Mouse (Mus musculus): ENCODE results near the gene Gadd45b. TPM values are rescaled to one million over a fixed set of nuclear protein-coding genes. Genes with fewer than 3 reads are reported as not detected.

The Gadd45b gene
- total and polyA plus RNA-seq, 3 experiments = 25.6 to 84.9 (median 37.6) TPM

Other genes starting within 250 kb of the Gadd45b start
- 10 to 100 TPM; 18.0 to 19.4 TPM for gene Mob3a, start 228.1 kb upstream of the Gadd45b start, total RNA-seq (2021)
- 22.5 and 27.1 TPM in 2 replicates for gene Mob3a, start 228.1 kb upstream of the Gadd45b start, polyA plus RNA-seq (2012; rRNA removed)
- 10 to 100 TPM; 13.2 to 21.2 TPM for gene Izumo4, start 227.9 kb upstream of the Gadd45b start, total RNA-seq (2021)
- gene Izumo4, start 227.9 kb upstream of the Gadd45b start, polyA plus RNA-seq (2012; rRNA removed) = 73.3 and 74.3 TPM in 2 replicates
- 100 to 1,000 TPM in 1 of 2 experiments, 10 to 100 TPM in 1; 85.6 to 104 TPM for gene Ap3d1, start 187.8 kb upstream of the Gadd45b start, total RNA-seq (2021)
- gene Ap3d1, start 187.8 kb upstream of the Gadd45b start, polyA plus RNA-seq (2012; rRNA removed) = 98.1 and 131 TPM in 2 replicates
- 10 to 100 TPM; 31.7 to 80.6 TPM for gene Dot1l, start 174.9 kb upstream of the Gadd45b start, total RNA-seq (2021)
- gene Dot1l, start 174.9 kb upstream of the Gadd45b start, polyA plus RNA-seq (2012; rRNA removed) = 109 and 170 TPM in 2 replicates
- 10 to 100 TPM; 53.6 to 58.7 TPM for gene Sf3a2, start 131.9 kb upstream of the Gadd45b start, total RNA-seq (2021)
- gene Sf3a2, start 131.9 kb upstream of the Gadd45b start, polyA plus RNA-seq (2012; rRNA removed) = 103 and 104 TPM in 2 replicates
- gene Plekhj1, start 131.4 kb upstream of the Gadd45b start, total RNA-seq (2021) = 10 to 100 TPM; 72.2 to 83.6 TPM
- 81.1 and 102 TPM in 2 replicates for gene Plekhj1, start 131.4 kb upstream of the Gadd45b start, polyA plus RNA-seq (2012; rRNA removed)
- gene Amh, start 124.8 kb upstream of the Gadd45b start, total RNA-seq (2021) = under 1 TPM; 0.73 to 0.95 TPM
- 1.7 and 2.1 TPM in 2 replicates for gene Amh, start 124.8 kb upstream of the Gadd45b start, polyA plus RNA-seq (2012; rRNA removed)
- 10 to 100 TPM in 1 of 2 experiments, 1 to 10 TPM in 1; 2.3 to 18.5 TPM for gene Jsrp1, start 116.6 kb upstream of the Gadd45b start, total RNA-seq (2021)
- gene Jsrp1, start 116.6 kb upstream of the Gadd45b start, polyA plus RNA-seq (2012; rRNA removed) = 4.2 and 4.9 TPM in 2 replicates
- 100 to 1,000 TPM; 780 to 923 TPM for gene Oaz1, start 103.4 kb upstream of the Gadd45b start, total RNA-seq (2021)
- gene Oaz1, start 103.4 kb upstream of the Gadd45b start, polyA plus RNA-seq (2012; rRNA removed) = 1,168 and 1,414 TPM in 2 replicates
- gene Lingo3, start 86.0 kb upstream of the Gadd45b start, total RNA-seq (2021) = 10 to 100 TPM in 1 of 2 experiments, 1 to 10 TPM in 1; 8.5 to 16.7 TPM
- 13.8 and 18.7 TPM in 2 replicates for gene Lingo3, start 86.0 kb upstream of the Gadd45b start, polyA plus RNA-seq (2012; rRNA removed)
- 10 to 100 TPM; 22.3 to 36.2 TPM for gene Lsm7, start 74.9 kb upstream of the Gadd45b start, total RNA-seq (2021)
- gene Lsm7, start 74.9 kb upstream of the Gadd45b start, polyA plus RNA-seq (2012; rRNA removed) = 91.9 and 107 TPM in 2 replicates
- 10 to 100 TPM; 28.5 to 35.2 TPM for gene Sppl2b, start 74.8 kb upstream of the Gadd45b start, total RNA-seq (2021)
- gene Sppl2b, start 74.8 kb upstream of the Gadd45b start, polyA plus RNA-seq (2012; rRNA removed) = 114 and 116 TPM in 2 replicates
- gene Tmprss9, start 58.2 kb upstream of the Gadd45b start, total RNA-seq (2021) = not detected
- gene Tmprss9, start 58.2 kb upstream of the Gadd45b start, polyA plus RNA-seq (2012; rRNA removed) = 0.18 and 0.21 TPM in 2 replicates
- gene Timm13, start 29.1 kb upstream of the Gadd45b start, total RNA-seq (2021) = 100 to 1,000 TPM; 174 to 231 TPM
- gene Timm13, start 29.1 kb upstream of the Gadd45b start, polyA plus RNA-seq (2012; rRNA removed) = 236 and 243 TPM in 2 replicates
- gene Lmnb2, start 11.8 kb upstream of the Gadd45b start, total RNA-seq (2021) = 10 to 100 TPM; 10.8 to 11.4 TPM
- 16.2 and 17.9 TPM in 2 replicates for gene Lmnb2, start 11.8 kb upstream of the Gadd45b start, polyA plus RNA-seq (2012; rRNA removed)
- 1 to 10 TPM; 5.4 to 9.2 TPM for gene Gng7, start 84.9 kb downstream of the Gadd45b start, total RNA-seq (2021)
- 8.5 and 8.6 TPM in 2 replicates for gene Gng7, start 84.9 kb downstream of the Gadd45b start, polyA plus RNA-seq (2012; rRNA removed)
- 1 to 10 TPM; 1.4 to 3.6 TPM for gene Diras1, start 95.6 kb downstream of the Gadd45b start, total RNA-seq (2021)
- 2.1 and 2.4 TPM in 2 replicates for gene Diras1, start 95.6 kb downstream of the Gadd45b start, polyA plus RNA-seq (2012; rRNA removed)
- gene Slc39a3, start 107.4 kb downstream of the Gadd45b start, total RNA-seq (2021) = 10 to 100 TPM; 50.9 to 53.0 TPM
- 121 and 154 TPM in 2 replicates for gene Slc39a3, start 107.4 kb downstream of the Gadd45b start, polyA plus RNA-seq (2012; rRNA removed)
- gene Sgta, start 130.1 kb downstream of the Gadd45b start, total RNA-seq (2021) = 100 to 1,000 TPM; 198 to 288 TPM
- 495 and 554 TPM in 2 replicates for gene Sgta, start 130.1 kb downstream of the Gadd45b start, polyA plus RNA-seq (2012; rRNA removed)
- gene Thop1, start 140.0 kb downstream of the Gadd45b start, total RNA-seq (2021) = 10 to 100 TPM; 40.5 to 77.9 TPM
- gene Thop1, start 140.0 kb downstream of the Gadd45b start, polyA plus RNA-seq (2012; rRNA removed) = 75.0 and 95.7 TPM in 2 replicates
- under 1 TPM; 0.59 to 0.86 TPM for gene Creb3l3, start 168.8 kb downstream of the Gadd45b start, total RNA-seq (2021)
- gene Creb3l3, start 168.8 kb downstream of the Gadd45b start, polyA plus RNA-seq (2012; rRNA removed) = 0.39 and 0.89 TPM in 2 replicates
- gene Map2k2, start 175.8 kb downstream of the Gadd45b start, total RNA-seq (2021) = 100 to 1,000 TPM; 157 to 185 TPM
- 787 and 873 TPM in 2 replicates for gene Map2k2, start 175.8 kb downstream of the Gadd45b start, polyA plus RNA-seq (2012; rRNA removed)
- gene Zbtb7a, start 205.1 kb downstream of the Gadd45b start, total RNA-seq (2021) = 10 to 100 TPM; 62.9 to 80.9 TPM
- 150 and 158 TPM in 2 replicates for gene Zbtb7a, start 205.1 kb downstream of the Gadd45b start, polyA plus RNA-seq (2012; rRNA removed)
- gene Pias4, start 237.8 kb downstream of the Gadd45b start, total RNA-seq (2021) = 10 to 100 TPM; 27.3 to 29.8 TPM
- gene Pias4, start 237.8 kb downstream of the Gadd45b start, polyA plus RNA-seq (2012; rRNA removed) = 41.4 and 48.6 TPM in 2 replicates
- 1,000 to 10,000 TPM; 1,393 to 1,508 TPM for gene Eef2, start 246.6 kb downstream of the Gadd45b start, total RNA-seq (2021)
- gene Eef2, start 246.6 kb downstream of the Gadd45b start, polyA plus RNA-seq (2012; rRNA removed) = 1,342 and 1,424 TPM in 2 replicates

Measured in adrenal gland, adult 2 months (tissue).